Mouse (Mus musculus) c-Kit-positive CD71-positive TER-119-negative erythroid progenitor cells, embryonic 14.5 days (primary cell): ENCODE results near the gene Grin3b.
A peak's percentile ranks its signal among the peaks of the same experiment; 100 is the strongest.

Experiments used
- DNase-seq: peaks from one replicate; pipeline ENCODE4 v3.0.0-alpha.2; 2013; ENCODE audit warnings: low read depth

Grin3b gene

GRCm38 (mm10) chr10:79966886-79967400, 3.6 kb upstream of the Grin3b start:
- DNase-seq = no peak

DNA sequence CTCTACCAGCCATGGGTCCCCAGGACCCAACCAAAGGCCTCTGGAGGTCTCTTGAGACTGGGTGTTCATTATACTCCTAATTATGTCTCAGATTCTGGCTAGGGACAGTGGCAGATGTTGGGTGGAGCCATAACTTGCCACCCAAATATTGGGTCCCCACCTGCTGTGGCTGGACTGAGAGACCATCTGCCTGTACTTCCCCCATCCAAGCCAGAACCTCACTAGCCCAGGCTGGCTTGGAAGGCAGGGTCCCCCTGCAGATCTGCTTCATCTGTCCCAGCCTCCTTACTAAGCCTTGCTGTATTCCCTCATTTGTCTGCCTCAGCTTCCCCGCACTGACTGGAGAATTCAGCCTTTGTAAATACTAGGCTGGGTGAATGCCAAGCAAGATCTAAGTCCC, 2.3 kb upstream of the Grin3b start:
- no peak for DNase-seq

- no peak for DNase-seq
Observed at GRCm38 (mm10) chr10:79969124-79969568, 1.4 kb upstream of the Grin3b start.

GRCm38 (mm10) chr10:79971183-79971497, 625 bp downstream of the Grin3b start:
- no peak for DNase-seq

DNA sequence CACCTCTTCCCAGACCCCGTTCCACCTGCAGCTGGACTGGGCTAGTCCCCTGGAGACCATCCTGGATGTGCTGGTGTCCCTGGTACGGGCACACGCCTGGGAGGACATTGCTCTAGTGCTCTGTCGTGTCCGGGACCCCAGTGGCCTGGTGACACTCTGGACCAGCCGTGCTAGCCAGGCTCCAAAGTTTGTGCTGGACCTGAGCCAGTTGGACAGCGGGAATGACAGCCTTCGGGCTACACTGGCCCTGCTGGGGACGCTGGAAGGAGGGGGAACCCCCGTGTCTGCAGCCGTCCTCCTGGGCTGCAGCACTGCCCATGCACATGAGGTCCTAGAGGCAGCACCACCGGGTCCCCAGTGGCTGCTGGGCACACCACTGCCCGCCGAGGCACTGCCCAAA, 2.3 kb downstream of the Grin3b start:
- no peak for DNase-seq

- DNase-seq = no peak
Observed at GRCm38 (mm10) chr10:79974087-79974486, 3.6 kb downstream of the Grin3b start.

GRCm38 (mm10) chr10:79974668-79975067, 4.2 kb downstream of the Grin3b start:
- DNase-seq = no peak

DNA sequence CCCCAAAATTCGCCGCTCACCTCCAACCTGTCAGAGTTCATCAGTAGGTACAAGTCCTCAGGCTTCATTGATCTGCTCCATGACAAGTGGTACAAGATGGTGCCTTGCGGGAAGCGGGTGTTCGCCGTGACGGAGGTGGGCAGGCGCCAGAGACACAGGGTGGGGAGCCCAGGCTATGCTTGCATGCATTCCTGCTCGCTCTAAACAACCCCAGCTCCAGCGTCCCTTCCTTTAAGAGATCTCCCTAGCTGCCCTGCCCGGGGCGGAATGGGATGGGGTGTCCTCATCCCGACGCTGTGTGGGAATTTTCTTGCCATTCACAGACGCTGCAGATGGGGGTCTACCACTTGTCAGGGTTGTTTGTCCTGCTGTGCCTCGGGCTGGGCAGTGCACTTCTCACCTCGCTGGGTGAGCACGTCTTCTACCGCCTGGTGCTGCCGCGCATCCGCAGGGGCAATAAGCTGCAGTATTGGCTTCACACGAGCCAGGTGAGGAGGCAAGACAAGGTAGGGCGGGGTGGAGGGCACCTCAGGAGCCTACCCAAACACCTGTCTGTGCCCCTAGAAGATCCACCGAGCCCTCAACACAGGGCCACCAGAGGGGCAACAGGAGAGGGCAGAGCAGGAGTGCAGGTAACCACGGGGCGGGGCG, 5.7 kb downstream of the Grin3b start:
- no peak for DNase-seq

DNA sequence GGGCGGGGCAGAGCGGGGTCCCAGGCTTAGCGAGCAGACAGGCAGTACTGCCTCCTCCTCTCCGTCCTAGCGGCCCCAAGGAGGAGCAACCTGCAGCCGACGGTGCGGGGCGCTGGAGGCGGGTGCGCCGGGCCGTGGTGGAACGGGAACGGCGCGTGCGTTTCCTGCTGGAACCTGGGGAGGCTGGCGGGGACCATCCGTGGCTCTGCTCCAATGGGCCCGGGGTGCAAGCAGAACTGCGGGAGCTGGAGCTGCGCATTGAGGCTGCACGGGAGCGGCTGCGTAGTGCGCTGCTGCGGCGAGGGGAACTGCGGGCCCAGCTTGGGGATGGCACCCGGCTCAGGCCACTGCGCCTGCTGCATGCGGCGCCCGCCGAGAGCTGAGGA, 6.2 kb downstream of the Grin3b start:
- DNase-seq = no peak

DNA sequence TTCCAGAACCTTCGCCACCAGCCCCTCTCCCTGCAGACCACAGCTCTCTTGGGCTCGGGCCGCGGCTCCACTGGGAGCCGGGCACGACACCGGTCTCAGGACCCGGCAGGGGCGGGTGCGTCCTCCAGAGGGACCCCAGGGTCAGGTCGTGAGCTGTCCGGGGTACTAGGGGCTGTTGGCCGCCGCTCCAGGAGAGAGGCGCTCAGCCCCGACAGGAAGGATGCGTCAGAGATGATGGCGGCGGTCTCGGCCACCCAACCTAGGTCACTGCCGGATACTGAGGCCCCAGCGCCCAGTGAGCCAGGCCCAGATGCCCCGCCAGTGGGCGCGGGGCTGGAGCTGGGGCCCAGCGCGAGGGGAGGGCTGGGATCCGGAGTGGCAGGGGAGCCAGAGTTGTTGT, 6.8 kb downstream of the Grin3b start:
- DNase-seq = no peak

DNA sequence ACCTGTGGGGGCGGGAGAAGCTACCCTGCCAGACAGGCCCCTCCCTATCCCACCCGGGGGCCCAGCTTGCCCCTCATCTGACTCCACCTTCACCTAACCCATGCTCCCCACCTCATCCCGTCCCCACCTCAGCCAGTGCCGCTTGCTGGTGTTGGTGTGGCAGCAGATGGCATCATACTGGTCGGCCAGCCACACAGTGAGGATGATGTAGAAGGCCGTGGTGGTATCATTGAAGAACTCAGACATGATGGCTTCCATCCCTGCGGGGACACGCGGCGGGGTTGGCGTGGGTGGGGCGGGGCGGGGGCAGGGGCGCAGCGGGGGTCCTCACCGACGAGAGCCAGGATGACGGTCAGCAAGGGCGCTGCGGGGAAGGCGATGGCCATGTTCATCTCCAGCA, 7.5 kb downstream of the Grin3b start:
- DNase-seq = no peak

DNA sequence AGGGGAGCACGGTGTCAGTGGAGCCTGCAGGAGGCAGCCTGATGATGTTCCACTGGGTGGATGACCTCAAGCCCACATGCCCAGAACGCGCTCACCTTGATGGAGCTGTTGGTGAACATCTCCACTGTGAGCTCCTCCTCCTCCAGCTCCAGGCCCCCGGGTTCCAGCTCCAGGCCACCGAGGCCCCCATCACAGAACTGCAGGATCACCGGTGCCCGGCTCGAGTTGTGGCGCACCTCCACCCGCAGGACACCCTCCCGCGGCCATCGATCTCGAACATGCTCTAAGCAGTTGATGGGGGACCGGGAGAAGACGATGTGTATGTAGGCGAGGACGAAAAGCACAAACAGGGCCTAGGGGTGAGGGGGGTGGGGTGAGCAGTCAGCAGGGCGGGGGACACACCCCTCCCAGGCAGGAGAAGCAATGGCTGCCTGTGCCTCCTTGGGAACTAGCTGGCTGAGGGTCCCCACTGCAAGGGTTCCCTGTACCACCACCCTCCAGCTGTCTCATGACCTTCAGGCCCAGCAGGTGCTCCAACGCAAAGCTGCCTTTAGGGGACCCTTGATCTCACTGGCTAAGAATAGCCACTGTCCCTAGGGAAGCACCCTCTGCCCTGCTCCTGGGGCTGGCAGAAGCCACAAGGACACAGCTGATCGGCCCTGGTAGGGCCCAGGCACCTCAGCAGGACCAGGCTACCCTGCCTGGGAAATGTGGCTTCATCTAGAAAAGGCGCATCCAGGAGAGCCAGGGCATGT, 9.1 kb downstream of the Grin3b start:
- DNase-seq = no peak

DNA sequence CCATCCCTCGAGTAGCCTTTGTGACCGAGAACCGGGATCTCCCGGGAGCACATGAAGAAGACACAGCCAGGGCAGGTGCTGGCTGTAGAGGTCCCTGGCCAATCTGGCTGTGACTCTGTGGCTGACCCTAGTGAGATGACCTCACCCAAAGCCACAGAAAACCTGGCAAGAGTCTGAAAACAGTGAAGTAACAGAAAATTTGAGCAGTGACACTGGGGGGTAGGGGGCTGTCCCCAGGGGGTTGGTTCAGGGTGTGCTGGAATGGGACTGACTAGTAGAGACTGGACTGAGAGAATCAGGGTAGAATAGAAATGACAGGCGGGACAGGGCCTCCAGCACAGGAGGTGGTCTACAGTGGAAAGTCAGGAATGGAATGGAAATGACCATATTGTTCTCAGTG, 12.7 kb downstream of the Grin3b start:
- no peak for DNase-seq

- peak; percentile 66 for DNase-seq
Observed at GRCm38 (mm10) chr10:79983670-79984069, 13.2 kb downstream of the Grin3b start.

GRCm38 (mm10) chr10:79984195-79984816, 13.8 kb downstream of the Grin3b start, which contains the start of gene Tmem259:
Tmem259 (minus strand) TSS chr10:79984330.
- DNase-seq = peak; percentile 82

- DNase-seq = peak; percentile 99
Observed at GRCm38 (mm10) chr10:79984871-79985270, 14.4 kb downstream of the Grin3b start.

DNA sequence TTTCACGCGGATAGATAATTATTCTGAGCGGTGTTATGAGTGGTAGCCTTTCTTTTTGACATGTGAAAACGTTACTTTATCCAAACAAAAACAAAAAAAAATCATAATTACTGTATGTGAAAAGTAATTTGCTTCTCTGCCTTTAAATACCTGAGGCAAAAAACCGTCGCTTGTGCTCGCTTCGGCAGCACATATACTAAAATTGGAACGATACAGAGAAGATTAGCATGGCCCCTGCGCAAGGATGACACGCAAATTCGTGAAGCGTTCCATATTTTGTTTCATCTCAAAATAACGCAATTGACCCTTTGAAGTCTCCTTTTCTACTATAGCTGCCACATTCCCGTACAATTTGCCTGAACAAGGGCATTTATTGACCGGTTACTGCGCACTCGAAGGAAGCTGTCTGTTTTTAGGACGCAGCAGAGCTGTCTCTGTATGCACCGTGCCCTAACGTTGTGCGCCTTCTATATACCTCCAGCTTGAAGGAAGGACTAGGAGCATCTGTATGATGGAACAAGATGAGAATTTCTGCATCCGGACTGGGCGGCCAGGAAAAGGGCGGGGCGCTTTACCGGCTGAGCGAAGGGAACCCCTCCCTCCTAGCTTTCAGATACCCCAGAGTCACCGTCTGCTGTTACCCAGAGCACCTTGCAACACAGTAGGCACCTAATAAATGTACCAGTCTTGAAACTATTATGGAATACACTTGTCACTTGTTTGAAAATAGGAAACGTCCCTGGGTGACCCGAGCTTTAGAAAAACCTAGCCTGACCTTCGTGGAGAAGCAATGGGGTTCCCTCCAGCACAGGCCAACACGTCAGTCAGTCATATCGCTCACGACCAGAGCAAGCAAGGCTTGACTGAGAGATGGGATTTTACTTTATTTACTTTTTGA, 15.1 kb downstream of the Grin3b start:
- no peak for DNase-seq

GRCm38 (mm10) chr10:79986232-79986878, 15.8 kb downstream of the Grin3b start:
- DNase-seq = no peak

DNA sequence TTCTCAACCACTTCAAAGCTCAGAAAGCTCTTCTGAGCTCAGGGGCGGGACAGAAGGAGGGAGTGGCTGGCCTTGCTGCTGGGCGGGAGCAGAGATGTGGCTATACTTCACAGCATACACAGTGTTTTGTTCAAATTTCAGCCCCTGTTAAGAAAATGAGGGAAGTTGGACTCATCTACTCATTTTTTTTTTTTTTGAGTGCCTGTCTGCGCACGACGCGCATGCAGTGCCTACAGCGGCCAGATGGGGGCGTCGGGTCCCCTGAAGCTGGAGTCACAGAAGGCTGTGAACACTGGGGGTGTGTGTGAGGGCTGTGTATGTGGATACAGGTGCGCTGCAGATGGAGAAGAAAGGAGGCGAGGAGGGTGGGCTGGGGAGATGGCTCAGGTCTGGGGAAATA, 16.4 kb downstream of the Grin3b start:
- peak; percentile 76 for DNase-seq

DNA sequence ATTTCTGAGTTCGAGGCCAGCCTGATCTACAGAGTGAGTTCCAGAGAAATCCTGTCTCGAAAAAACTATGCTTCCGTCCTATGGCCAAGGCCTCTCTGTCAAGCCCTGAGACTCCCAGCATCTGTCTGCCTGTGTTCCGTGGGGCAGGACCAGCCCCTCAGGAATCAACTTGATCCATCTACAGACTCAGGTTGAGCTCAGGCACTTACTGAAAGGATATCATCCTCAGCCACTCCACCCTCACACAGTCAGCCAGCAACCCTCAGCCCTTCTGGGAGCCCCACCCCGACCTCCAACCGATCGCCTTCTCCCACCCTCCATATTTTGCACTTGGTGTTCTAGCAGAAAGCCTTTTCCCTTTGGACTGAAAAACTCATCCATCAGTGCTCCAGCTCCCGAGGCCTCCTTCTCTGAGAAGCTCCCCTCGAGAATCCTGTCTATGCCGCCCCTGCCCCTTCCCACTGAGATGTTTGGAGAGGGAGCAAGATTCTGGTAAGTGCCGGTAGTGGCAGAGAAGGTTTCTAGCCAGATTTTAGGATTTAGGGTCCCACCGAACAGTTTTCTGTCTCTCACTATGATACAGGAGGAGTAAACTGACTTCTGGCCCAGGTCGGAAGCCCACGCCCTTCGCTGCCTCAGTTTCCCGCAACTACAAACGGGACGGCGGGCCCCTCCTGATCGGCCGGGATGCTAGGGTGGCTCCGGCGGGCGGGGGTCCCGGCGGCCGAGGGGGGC, 17.4 kb downstream of the Grin3b start:
- DNase-seq = no peak
